Comparison of ENCODE assay signal across 27 mouse cellular contexts in the genomic region with DNA sequence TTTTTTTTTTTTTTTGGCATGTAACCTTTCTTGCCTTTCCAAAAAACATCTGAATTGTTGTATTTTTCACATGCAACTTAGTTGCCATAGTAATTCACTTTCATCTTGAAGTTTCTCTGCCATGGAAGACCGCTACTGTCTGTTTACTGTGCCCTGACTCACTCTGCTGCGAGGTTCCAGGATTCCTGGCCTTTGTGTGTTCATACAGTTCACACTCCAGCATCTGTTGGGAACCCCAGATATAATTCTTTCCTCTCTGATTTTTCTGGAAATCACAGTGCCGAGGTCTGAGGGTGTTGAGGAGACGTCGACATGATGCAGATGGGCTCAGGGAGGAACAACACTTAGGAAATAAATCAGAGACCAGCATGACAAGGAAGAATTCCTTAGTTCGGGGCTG.
DNase-seq lines count a peak whose midpoint lies in the region; ATAC-seq and TF ChIP-seq lines count a peak whose summit lies in the region.
"Had no signal": no experiment of that assay in that cellular context is flagged by ENCODE, and none has a peak within 500 bp of the region (broad histone marks: within the 10 kb centered on the region; RNA-seq: fewer than 3 reads in every experiment).

No protein-coding gene starts in this region.

- no peak overlapping the region for H3K4me3 ChIP-seq in lung, embryonic 14.5 days (ENCODE audit: low read depth, low read length)
- H3K4me3 ChIP-seq: embryonic facial prominence, embryonic 13.5 days; embryonic facial prominence, embryonic 15.5 days; erythroblast, embryonic 14.5 days; forebrain, embryonic 10.5 days; forebrain, embryonic 12.5 days had no signal

- TF ChIP-seq CTCF in lung, embryonic 14.5 days (IDR thresholded peaks at IDR 0.05; ENCODE audit: low read depth), result no peak

- no peaks in the 10 kb centered on the region for H3K36me3 ChIP-seq in lung, embryonic 14.5 days (ENCODE audit: insufficient read depth)
- H3K36me3 ChIP-seq: forebrain, embryonic 12.5 days had no signal

- no peaks in the 10 kb centered on the region for H3K4me1 ChIP-seq in lung, embryonic 14.5 days (ENCODE audit: insufficient read depth)

- H3K4me2 ChIP-seq in lung, embryonic 14.5 days, result no peak overlapping the region
- H3K4me2 ChIP-seq: embryonic facial prominence, embryonic 13.5 days; embryonic facial prominence, embryonic 15.5 days; forebrain, embryonic 12.5 days had no signal

- 33% methylated on average over 6 of the region's 6 CpGs for WGBS in lung, embryonic 14.5 days

- peak; percentile 31 for DNase-seq in lung, embryonic 14.5 days
- no peak for DNase-seq in lung, postnatal 10 days
- peak; percentile 58 for DNase-seq in 3T3-L1 (ENCODE audit: low read depth, low spot score)
- peak; percentile 66 for DNase-seq in NIH3T3 (ENCODE audit: low read depth)
- no peak for DNase-seq in kidney, adult 8-10 months
- DNase-seq in urinary bladder, adult 18-20 months (ENCODE audit: low spot score in 2 of 2), result no peak
- DNase-seq: adrenal gland, adult 2 months; adrenal gland, postnatal 10 days; adrenal gland, postnatal 25 days; B cell, adult 2 months; cerebellum, adult 11 months; cerebellum, adult 18-20 months; cerebellum, adult 8-10 months; cerebellum, adult 9-11 months; cerebellum, postnatal 14 days; cerebellum, postnatal 36 days; embryo, embryonic 11 days had no signal

- no peak overlapping the region for H3K27ac ChIP-seq in lung, embryonic 14.5 days (ENCODE audit: low read depth)
- H3K27ac ChIP-seq: embryonic facial prominence, embryonic 13.5 days; embryonic facial prominence, embryonic 15.5 days; forebrain, embryonic 12.5 days had no signal

- no peak for ATAC-seq in lung, embryonic 14.5 days (ENCODE audit: insufficient read depth)
- ATAC-seq: CD4-positive, CD25-positive, alpha-beta regulatory T cell, adult 4 months; forebrain, embryonic 14.5 days; forebrain, embryonic 16.5 days had no signal

- H3K9ac ChIP-seq in lung, embryonic 14.5 days, result no peak overlapping the region
- H3K9ac ChIP-seq: embryonic facial prominence, embryonic 13.5 days; embryonic facial prominence, embryonic 15.5 days; forebrain, embryonic 12.5 days had no signal

- no peaks in the 10 kb centered on the region for H3K9me3 ChIP-seq in lung, embryonic 14.5 days (ENCODE audit: low read depth, low read length)
- H3K9me3 ChIP-seq: embryonic facial prominence, embryonic 13.5 days; embryonic facial prominence, embryonic 15.5 days; forebrain, embryonic 10.5 days; forebrain, embryonic 12.5 days; G1E had no signal

- H3K27me3 ChIP-seq in lung, embryonic 14.5 days (ENCODE audit: insufficient read depth, low read length), result no peaks in the 10 kb centered on the region
- H3K27me3 ChIP-seq: CH12.LX; embryonic facial prominence, embryonic 13.5 days; embryonic facial prominence, embryonic 15.5 days; forebrain, embryonic 12.5 days had no signal

Comparison
In these comparisons a context has a peak if more than half of its experiments do, and no peak if none do; other contexts are left out.
1. DNase-seq: peak in lung, embryonic 14.5 days (single experiment), 3T3-L1 (single experiment) and NIH3T3 (single experiment); none in lung, postnatal 10 days (single experiment), kidney, adult 8-10 months (0 of 2) and urinary bladder, adult 18-20 months (0 of 2).